Comparison of ENCODE assay signal across 8 mouse cellular contexts in genomic region chr5:126623205-126623604, GRCm38 (mm10).
DNase-seq lines count a peak whose midpoint lies in the region; ATAC-seq lines count a peak whose summit lies in the region.

No protein-coding gene starts in this region.

- H3K36me3 ChIP-seq in kidney, embryonic 16.5 days (ENCODE audit: insufficient read depth, low read length): no peaks in the 10 kb centered on the region

- no peaks in the 10 kb centered on the region for H3K9me3 ChIP-seq in kidney, embryonic 16.5 days (ENCODE audit: low read length)

- DNase-seq in kidney, adult 11 months: peak; percentile 2
- DNase-seq in WW6 (ENCODE audit: low read depth, low spot score) (peak; percentile 57), adipocyte (ENCODE audit: low spot score) (no peak)
- peak; percentile 45 to 74 for DNase-seq in cerebellum, postnatal 4 days (ENCODE audit: low spot score in 2 of 2)
- peak; percentile 44 to 81 for DNase-seq in layer of hippocampus, adult 18-20 months (ENCODE audit: low spot score in 2 of 2)
- DNase-seq in lung, postnatal 36 days: peak; percentile 7
- DNase-seq in gastrocnemius, adult 8-10 months (ENCODE audit: low spot score in 2 of 2): no peak

- H3K4me2 ChIP-seq in kidney, embryonic 16.5 days (replicated peaks; ENCODE audit: low read depth, low read length): no peak overlapping the region

- H3K9ac ChIP-seq in kidney, embryonic 16.5 days (replicated peaks; ENCODE audit: low read length): no peak overlapping the region

- 9% methylated on average over 6 of the region's 6 CpGs for WGBS in kidney, embryonic 16.5 days

- ATAC-seq in kidney, embryonic 16.5 days (ENCODE audit: low FRiP score, low TSS enrichment): no peak

- H3K27ac ChIP-seq in kidney, embryonic 16.5 days (ENCODE audit: low read length): no peak overlapping the region

- no peaks in the 10 kb centered on the region for H3K4me1 ChIP-seq in kidney, embryonic 16.5 days (ENCODE audit: insufficient read depth, low read length)

- no peaks in the 10 kb centered on the region for H3K27me3 ChIP-seq in kidney, embryonic 16.5 days (ENCODE audit: insufficient read depth, low read length)

- H3K4me3 ChIP-seq in kidney, embryonic 16.5 days (ENCODE audit: low read length): no peak overlapping the region

Comparison
In these comparisons a context has a peak if more than half of its experiments do, and no peak if none do; other contexts are left out.
1. DNase-seq: peak in kidney, adult 11 months (single experiment), WW6 (single experiment), cerebellum, postnatal 4 days (2 of 2), layer of hippocampus, adult 18-20 months (2 of 2) and lung, postnatal 36 days (single experiment); none in adipocyte (single experiment) and gastrocnemius, adult 8-10 months (0 of 2).